Mouse (Mus musculus): ENCODE results near the gene Psmb7.

DNA sequence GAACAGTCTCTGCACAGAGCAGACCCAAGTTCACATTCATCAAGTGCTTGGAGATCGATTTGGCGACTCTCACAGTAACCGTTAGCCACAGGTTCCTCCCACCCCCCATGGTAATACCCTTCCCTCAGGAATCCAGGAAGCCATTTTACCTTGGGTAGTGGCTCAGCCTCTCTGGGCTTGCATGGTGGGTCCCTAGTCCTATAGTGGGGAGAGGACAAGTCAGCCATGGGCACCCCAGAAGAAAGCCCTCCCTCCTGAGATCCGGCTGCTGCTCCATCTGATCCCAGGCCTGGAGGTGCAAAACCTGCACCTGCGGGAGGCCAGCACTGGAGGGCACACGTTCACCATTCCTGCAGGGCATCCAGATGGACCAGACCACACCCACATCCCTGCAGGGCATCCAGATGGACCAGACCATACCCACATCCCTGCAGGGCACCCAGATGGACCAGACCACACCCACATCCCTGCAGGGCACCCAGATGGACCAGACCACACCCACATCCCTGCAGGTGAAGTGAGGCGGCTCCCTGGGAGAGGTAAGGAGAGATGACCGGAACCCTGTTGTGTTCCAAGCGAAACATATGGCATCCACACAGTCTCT lies 31.6 kb upstream of the Psmb7 start:
- TF ChIP-seq CTCF (IDR thresholded peaks at IDR 0.05; ENCODE audit: borderline replicate concordance, control insufficient read depth, extremely low read depth, insufficient read depth, low read length, poor library complexity) = no peak
- no peak for TF ChIP-seq POLR2A (IDR thresholded peaks at IDR 0.05; ENCODE audit: control insufficient read depth, extremely low read depth, insufficient read depth, low read length, poor library complexity)

Data from thymus, adult 2 months (tissue).